Mouse (Mus musculus) olfactory bulb, adult 2 months (tissue): ENCODE results near the gene Adcy2.

Experiments
- CTCF ChIP-seq: fragments of 200-500 bp; IDR thresholded peaks from 2 replicates; pipeline ENCODE4 v1.5.1; 2012; ENCODE audit warnings: low read depth, mild to moderate bottlenecking, low read length, moderate library complexity; ENCODE audit not compliant: insufficient read depth
- POLR2A ChIP-seq: fragments of 200-500 bp; IDR thresholded peaks from 2 replicates; pipeline ENCODE4 v1.6.1; 2012; ENCODE audit warnings: mild to moderate bottlenecking, low read depth, low read length, moderate library complexity; ENCODE audit not compliant: insufficient read depth

GRCm38 (mm10) chr13:68773599-68774211, 225.6 kb downstream of the Adcy2 start:
- TF ChIP-seq POLR2A (no peak), CTCF (no peak)
